Mouse (Mus musculus): Measurements from ENCODE around the gene Ptprm. TPM values are rescaled to one million over a fixed set of nuclear protein-coding genes. Genes with fewer than 3 reads are reported as not detected.
A peak's percentile ranks its signal among the peaks of the same experiment; 100 is the strongest.

Gene Ptprm
- total RNA-seq, 2 experiments from 2014 or later, result 29.3 to 34.4 TPM

DNA sequence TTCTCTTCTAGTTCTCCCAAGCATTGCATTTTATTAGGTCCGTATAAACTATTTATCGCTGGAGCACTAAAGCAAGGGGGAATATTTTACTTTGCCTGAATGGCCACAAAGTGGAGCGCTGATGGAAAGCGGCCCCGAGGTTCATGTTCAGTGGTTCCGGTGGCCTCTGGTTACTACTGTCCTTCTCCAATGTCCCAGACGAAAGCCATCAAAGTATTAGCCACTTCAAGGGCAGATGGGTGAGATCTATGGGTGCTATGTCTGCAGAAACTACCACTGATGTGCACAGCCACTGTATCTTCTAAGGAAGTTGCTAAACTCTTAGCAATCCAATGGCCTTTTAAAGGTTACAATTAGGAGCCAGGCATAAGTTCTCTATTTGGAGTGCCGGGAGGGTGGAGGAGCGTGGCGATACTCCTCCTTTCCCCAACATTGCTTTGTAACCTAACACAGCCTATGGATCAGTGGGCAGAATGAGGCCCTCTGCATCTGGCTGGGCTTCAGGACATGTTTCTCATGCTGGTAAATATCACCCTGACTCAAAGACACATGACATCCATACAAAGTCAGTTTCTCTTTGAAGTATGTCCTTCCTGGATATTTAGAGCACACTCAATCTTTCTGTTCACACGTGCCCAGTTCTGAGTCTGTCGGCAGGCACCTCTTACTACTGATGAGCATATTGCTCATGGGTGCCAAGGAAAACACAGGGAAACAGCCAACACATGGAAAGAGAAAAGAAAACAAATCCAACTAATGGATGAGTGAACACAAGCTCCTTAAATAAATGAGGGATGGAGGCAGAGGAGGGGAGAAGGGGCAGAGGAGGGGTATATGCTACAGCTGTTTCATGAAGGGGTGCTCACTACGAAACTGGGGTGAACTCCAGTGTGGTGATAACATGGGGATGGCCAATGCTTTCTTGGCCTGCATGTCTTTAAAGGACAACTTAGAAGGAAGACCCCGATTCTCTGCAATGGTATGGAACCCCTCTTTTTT, 584.6 kb downstream of the Ptprm start:
- DNase-seq, result peak in 1 of 2 experiments; percentile 9

DNA sequence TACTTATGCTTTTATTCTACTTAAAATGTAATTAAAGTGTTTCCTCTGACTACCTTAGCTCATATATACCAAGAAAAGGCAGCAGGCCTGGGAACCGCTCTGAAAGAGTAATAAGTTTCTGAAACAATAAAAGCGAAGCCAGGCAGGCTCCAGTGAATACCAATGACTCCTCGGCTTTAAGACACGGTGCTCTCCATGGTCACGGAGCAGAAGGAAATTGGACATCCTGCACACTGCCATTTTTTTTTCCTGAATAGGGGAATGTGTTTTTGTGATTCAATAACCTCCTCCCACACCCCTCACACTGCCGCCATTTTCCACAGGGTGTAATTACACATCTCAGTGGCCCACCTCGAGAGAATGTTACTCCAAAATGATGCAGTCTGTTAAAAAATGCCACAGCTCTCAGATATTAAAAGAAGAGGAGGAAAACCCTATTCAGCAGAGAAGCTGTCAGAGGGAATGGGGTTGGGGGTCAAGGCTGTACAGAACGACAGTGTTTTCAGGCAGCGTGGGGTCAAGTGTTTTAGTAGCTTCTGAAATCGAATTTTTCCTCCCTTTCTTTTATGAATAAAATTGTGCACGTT, 585.5 kb downstream of the Ptprm start:
- no peak for DNase-seq

DNA sequence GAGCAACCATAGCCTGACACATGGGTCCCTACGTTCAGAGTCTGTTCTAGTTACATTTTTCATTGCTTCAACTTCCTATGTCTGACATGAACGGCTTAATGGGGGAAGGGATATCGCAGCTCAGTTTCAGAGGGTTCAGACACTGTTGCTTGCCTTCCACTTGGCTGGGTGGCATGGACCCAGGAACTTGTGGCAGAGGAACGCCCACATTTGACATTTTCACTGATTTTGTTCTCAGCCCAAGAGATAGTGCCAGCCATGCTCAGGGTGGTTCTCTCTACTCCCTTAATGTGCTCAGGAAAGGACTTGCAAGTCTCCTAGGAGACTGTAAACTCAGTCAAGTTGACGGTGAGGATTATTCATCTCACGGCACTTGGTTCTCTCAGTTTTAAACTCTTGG, 588.1 kb downstream of the Ptprm start:
- no peak for DNase-seq

DNA sequence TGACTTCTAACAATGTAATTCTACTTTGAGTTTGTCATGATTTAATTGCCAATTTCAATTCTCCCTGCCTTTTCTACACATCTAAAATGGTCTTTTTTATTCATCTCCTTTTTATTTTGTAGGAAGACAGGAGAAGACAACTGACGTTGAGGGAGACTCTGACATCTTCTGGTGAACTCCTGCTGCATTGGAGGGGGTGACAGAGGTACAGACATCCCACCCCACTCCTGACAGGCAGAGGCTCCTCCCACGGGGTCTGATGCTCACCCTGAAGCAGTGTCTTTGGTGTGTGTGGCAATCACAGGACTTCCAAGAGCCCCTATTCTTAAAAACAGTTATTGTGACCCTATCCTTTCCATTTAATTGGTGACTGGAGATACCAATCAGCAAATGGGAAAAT, 589.8 kb downstream of the Ptprm start:
- DNase-seq, result no peak

DNA sequence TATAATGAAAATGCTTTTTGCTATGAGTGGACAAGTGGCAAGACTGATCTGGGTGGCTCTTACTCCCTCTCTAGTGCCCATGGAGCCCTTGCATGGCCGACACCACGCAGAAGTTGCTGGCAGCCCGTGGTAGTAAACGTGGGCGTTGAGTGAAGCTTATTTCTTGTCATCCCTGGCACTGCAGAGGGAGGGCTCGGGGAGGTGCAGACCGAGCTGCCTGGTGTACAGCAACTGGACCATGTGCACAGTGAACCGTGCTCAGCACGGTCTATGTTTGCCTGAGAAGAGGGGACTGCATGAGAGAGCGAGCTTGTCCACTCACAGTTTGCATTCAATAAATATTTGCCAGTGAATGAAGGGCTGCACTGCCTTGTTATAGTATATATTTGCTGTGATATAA, 591.5 kb downstream of the Ptprm start:
- no peak for DNase-seq

DNA sequence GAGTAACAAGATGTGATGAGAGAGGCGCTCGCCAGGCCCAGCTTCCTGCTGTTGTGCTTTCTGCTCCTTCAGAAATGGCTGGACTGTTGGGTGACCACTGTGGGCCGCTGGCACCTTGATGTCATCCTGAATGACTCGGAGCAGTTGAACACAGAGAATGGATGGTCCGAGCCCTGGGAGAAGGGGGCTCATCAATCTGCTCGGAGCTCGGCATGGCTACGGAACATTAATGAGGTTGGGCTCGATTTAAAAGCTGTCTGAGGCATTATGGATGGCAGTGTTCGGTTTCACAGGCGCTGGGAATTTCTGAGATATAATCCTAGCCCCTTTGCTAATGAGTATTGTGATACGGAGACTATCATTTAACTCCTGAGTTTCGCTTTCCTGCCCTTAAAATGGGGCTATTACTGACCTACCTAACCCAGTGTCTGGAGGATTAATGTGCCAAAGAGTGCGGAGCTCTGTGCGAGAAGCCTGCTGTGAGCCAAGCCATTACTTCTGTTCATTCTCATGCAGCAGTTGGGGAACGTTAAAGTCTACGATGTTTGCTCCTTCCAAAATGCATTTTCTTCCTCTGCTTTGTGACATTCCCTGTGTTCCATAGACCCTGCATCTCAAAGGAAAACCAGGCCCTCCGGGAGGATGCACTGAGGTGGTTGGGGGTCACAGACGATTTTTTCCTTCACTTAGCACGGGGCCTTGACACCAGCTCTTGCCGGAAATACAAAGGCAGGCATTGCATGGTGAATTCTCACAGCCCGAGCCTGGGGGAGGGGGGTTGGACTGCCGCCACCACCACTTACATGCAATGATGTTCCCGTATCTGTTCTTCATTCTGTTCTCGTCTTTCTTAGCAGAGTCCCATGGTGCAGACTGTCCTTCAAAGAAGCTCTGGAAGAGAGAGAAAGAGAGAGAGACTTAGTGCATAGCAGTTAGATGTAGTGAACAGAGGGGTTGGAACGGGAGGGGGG, 592.6 kb downstream of the Ptprm start:
- no peak for DNase-seq

DNA sequence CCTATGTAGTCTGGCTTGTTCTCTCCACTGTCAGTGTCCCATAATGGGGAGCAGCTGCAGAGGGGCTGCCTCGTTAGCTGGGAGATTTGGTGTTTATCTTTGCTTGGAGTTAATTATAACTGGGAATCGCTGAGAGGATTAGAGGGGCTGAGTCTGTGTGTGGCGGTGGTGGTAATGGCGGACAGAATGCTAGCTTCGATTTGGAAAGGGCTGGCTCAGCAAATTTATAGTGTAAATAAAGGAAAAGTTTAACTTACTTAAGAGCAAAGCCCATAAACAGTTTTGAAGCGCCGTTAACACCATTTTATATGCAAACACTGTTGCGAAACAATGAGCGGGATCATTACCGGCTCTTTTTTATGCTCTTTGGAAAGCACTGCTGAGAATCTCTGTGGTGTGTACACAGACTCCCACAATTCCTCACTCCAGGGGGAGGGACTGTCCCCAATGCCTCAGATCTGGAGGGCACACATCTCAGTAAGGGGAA, 597.2 kb downstream of the Ptprm start:
- DNase-seq, result no peak

DNA sequence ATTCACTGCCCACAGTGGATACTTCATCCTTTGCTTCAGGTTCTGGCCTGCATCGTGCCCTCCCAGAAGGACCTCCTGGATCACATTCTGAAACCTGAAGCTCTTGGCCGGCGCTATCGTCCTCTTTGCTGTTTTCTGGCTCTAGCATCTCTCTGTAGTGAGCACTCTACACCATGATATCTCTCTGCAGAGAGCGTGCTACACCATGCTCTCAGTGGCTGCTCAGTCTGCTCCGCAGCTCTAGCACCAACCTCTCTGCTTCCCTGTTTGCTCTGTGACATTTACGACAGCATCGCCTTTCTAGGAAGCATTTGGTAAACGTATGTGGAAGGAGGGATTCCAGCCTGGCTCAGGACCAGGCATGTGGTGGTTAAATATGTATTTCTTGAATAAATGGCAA, 597.8 kb downstream of the Ptprm start:
- no peak for DNase-seq

DNA sequence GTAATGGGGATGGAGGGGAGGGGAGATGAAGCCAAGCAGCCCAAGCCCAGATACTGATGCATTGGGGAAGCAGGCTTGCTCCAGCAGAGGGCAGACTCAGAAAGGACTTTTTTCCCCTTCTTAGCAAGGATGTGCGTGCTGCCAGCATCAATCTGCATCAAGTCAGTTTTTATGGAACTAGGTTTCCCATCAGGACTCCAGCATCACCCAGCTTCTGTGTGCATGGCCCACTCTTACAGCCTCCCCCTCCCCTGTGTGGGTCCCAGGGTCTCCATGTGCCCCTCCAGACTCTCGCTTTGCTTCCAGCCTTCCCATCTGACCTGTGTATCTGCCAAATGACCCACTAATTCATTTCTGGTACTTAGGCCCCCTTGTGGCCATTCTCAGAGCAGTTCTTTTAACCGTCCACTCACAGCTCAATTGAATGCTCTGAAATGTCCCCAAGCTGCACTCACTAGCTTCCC, 599.0 kb downstream of the Ptprm start:
- peak; percentile 26 to 39 for DNase-seq

DNA sequence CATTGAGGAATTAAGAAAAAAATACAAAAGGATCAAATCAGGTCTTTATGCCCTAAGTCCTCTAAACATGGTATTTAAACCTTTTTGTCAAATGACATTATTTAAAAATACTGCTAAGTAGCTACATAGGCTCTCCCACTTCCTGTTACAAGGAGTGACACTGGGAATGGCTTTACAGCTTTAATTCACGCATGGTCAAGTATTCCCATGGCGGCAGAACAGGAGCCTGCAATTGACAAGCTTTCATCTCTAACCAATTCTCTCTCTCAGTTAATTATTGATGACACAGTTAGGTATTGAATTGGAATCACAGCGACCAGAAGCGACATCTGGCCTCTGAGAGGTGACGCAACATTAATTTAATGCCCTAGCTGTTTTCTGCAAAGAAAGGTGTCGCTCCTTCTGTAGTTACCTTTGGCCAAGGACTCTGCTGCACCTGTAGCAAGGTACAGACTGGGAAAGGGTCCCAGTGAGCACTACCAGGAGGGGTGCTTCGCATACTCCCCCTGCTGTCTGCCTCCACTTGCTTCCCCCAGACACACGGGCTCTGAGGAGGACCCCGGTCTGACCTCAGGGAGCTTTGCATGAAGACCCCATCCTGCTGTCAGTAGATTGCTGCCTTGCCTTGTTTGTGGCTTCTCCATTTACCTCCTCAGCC, 599.9 kb downstream of the Ptprm start:
- no peak for DNase-seq

DNA sequence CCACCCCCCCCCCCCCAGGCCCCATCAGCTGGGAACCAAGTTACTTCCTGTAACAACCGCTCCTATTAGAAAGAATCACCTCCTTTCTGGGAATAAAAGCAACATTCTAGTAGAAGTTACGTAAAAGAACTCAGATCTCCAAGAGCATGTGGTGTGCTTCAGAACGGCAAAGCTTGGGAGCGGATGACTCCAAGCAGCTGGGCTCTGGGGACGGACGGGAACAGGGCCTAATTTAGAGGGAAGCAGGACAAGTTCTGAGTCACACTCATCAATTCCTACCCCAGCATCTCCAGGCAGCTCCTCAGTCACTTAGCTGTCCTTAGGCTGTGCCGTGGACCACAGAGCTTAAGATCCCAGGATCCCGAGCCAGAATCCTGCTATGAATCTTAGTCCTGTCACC, 602.5 kb downstream of the Ptprm start:
- DNase-seq, result no peak

DNA sequence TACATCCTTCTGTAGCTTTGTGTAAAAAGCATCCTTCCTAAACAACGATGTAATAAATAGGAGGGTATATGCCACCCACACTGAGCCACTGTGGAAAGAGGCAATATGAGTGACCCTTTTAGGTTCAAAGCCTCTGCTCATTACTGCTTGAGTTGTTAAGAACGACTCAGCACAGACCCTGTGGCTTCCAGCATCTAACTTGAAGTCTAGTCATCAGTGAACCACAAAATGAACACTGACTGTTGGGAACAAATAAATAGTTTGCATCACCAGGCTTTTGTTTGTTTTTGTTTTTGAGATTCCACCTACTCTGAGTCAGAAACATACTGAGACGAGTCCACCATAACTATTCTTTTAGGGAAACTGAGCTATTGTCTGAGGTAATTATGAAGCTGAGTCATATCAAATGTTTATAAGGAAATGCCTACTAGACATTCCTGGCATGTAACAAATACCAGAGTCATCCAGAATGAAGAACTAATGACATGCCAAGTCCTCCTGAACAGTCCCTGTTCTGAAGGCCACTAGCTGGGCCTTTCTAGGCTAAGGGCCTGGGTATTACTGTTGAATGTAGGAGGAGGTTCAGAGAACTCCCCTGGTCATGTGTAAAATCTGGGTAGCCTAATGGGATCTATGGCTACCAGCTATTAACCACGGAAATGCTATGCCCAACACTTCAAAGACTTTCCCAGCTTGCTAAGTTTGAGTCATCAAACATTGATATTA, 603.6 kb downstream of the Ptprm start:
- no peak for DNase-seq

DNA sequence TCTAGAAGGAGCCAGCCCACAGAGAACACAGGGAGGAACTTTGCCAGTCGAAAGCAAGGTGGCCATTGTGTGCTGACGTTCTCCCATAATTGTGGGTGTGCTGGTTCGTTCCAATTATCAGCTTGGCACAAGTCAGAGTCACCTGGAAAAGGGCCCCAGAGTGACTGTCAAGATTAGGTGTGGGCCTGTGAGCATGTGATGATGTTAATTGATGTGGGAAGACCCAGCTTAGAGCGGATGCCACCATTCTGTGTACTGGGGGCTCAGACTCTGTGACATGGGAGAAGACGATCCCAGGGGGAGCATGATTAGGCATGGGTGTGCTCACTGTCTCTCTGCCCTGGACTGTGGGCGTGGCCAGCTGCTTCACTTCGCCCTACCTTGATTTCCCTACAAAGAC, 604.3 kb downstream of the Ptprm start:
- DNase-seq, result no peak

DNA sequence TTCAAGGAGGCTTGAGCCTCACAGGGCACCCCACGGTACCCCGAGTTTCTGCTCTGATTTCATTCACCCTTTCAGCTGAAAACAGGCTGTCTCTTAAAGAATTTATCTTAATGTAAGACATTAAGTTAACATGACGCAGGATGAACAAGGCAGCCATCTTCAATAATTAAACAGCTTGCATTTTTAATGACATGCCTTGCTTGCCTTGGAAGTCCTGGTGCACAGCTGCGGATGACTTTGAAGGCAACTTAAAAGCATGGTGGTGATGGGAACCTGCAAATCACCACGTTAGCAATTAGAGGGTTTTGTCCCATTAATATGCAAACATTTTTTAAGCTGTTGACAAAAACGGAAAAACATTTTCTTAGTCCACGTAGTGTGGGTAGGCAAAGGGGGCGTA, 607.8 kb downstream of the Ptprm start:
- DNase-seq, result no peak

DNA sequence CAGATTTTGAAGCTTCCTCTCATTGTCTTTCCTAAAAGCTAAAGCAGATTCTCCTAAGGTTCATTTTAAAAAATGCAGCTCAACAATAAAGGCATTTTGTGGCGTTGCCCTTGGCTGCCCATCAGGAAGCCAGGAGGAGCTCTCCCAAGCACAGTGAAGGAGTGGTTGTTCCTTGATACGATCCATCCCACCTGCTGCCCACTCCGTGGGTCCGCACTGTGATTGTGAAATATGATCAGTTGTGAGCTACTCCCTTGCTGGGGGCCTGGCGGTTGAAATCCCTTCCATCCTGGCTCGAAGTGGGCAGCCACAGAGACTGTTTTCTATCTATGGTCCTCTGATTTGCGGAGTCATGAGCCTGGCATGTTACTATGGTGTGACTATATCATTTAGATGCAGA, 610.9 kb downstream of the Ptprm start:
- DNase-seq, result no peak

DNA sequence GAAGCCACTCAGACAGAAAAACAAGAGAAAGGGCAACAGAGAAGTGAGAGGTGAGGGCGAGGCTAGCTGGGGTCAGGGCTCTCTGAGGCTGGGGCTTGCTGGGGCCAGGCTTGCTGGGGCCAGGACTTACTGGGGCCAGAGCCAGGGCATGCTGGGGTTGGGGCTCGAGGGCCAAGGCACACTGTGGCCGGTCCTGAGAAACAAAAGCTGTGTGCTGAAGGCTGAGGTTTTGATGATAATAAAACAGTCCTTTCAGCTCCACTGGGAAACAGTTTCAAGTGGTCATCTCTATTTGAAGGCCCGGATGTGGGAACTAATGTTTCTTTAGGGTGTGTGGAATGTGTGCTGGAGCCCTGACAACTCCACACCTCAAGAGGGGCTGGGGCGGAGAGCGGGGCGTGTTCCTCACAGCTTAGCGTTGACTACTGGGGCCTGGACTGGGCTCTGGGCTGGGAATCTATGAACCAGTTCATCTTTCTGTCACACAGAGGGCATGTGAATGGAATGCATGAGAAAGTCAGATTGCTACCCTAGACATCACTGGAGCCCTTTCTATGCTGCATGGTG, 615.4 kb downstream of the Ptprm start:
- DNase-seq, result no peak

DNA sequence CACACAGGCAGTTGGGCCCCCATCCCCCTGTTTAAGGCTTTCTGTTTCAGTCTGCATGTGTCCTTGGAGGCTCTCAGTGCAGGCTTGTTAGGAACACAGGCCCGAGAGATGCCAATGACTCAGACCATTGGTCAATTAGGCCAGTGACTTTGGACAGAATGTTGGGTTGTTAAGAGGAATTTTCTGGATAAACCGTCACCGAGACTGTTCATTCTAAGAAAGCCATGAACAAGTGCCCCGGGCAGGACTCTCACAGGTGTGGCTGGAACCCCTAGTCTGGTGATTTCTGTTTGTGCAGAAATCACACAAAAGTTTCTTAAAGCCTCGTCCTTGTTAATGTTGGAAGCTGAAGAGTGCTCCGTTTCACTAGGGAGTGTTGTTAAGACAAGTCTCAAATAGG, 615.9 kb downstream of the Ptprm start:
- peak; percentile 4 to 19 for DNase-seq

DNA sequence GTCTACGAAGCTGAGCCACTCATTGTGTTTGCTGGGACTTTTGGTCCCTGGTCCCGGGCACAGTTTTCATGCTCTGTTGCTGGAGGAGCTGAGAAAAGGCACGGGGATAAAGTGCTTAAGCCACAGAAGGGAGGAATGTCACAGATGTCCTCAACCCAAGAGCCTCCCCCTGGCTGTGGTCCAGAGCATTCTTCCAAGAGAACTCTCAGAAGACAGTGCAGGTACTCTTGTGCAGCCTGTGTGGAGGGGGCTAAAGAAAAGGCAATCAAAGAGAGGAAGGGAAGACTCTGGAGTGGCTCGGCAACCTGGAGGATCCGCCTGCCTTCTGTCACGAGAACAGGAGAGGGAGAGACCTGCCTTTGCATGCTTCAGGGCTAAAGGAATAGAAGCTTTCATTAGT, 617.8 kb downstream of the Ptprm start:
- DNase-seq, result no peak

DNA sequence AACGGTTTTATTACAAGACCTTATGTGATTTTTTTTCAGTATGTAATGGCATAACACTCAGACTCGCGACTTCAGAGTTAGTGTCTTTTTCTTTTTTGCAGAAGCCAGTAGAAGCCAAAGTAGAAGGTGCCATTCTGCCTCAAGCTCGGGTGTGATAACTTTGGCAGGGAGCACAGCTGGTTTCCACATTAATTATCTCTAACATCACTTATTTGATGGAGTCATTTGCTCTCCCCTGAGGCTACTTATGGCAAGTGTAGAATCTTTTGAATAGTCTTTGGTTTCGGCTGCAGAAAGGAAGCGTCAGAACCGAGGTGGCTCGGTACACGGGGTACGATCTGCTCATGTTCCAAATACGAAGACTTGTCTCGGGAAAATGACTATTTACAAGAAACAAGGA, 620.7 kb downstream of the Ptprm start:
- DNase-seq, result no peak

DNA sequence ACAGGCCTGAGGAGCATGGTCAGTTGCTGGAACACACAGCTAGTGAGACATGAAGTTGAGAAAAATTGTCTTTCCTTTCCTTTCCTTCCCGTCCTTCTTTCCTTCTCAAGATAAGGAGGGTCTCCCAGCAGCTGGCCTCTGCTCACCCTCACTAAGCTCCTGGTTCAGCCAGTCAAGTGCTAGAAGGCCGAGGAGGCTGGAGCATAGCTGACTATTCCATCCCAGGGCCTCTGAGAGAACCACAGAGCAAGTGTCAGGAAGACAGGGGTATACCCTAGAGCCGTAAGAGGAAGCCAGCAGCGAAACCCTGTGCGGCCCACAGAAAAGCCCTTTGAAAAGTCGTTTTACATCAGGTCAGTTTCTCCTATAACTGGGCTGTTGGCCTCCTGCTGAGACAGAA, 624.3 kb downstream of the Ptprm start:
- DNase-seq, result no peak

DNA sequence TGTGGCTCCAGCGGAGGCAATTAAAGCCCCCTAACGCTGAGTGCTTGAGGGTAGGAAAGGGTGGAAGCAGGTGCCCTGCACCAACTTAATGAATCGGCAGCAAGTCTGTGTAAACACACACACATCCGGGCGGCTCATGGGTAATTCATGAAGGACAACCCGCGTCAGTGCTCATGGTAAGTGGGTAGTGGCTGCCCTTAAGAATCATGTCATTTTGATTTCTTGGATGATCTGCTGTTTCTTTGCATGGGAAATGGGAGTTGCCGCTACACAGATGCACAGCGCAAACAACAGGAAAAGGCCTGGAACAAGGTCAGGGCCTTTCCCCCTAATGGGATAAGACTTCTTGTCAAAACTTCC, 633.3 kb downstream of the Ptprm start:
- DNase-seq, result no peak

All from adrenal gland, postnatal 36 days (tissue).